8 mouse cellular contexts compared by ENCODE assay signal in the genomic region with DNA sequence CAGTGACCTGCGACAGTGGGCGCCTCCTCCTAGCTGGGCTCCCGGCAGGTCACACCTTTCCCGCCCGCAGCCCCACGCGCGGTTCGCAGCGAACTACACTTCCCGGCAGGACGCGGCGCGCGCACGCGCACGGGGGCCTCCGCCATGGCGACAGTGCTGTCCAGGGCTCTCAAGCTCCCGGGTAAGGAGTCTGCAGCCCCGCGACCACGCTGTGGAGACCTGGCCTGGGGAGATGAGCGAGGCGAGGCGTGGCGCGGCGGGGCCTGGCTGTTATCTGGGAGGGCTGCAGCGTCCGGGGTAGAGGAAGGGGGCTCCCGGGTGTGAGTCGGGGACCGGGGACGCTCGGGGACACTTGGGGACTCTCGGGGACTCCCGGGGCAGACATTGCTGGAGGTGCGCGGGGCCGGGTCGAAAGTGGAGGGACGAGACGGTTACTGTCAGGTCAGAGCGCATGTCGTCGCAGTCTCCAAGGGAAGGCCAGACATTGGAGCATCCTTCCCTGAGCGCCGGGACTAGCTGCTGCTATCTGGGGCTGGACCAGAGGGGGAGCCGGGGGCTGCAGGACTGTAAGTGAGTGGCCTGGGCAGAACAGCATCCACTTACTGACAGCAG. TPM values are rescaled to one million over a fixed set of nuclear protein-coding genes. Genes with fewer than 3 reads are reported as not detected.
A peak's percentile ranks its signal among the peaks of the same experiment; 100 is the strongest.
DNase-seq lines count a peak whose midpoint lies in the region; ATAC-seq lines count a peak whose summit lies in the region.

TSS of gene Fam234b (plus strand) at position 57 of the 612 bp plus-strand sequence.
TSS of gene Hebp1 (minus strand) at position 102 of the 612 bp plus-strand sequence.

- 0 out of 2 replicates have a peak, but pooled peaks cover 10% of the 10 kb centered on the region for H3K4me1 ChIP-seq in intestine, embryonic 14.5 days (replicated peaks; ENCODE audit: control insufficient read depth, insufficient read depth, low read length)

- no peaks in the 10 kb centered on the region for H3K36me3 ChIP-seq in intestine, embryonic 14.5 days (ENCODE audit: control insufficient read depth, insufficient read depth, low read length)

- under 1% methylated on average over 52 of the region's 52 CpGs for WGBS in intestine, embryonic 14.5 days

- intact Hi-C loops in left cerebral cortex, postnatal 14 days (cut with DNase I): no loop called here

- H3K4me3 ChIP-seq in intestine, embryonic 14.5 days (ENCODE audit: low read depth, low read length): peak within 1 kb of the TSS; percentile 82

- H3K27me3 ChIP-seq in intestine, embryonic 14.5 days (replicated peaks; ENCODE audit: control insufficient read depth, insufficient read depth, low read length): no peaks in the 10 kb centered on the region

- peak; percentile 74 for ATAC-seq in intestine, embryonic 14.5 days (replicated peaks; ENCODE audit: low FRiP score, low TSS enrichment, low read depth)
- ATAC-seq in megakaryocyte-erythroid progenitor cell, adult 5-6 weeks (replicated peaks; ENCODE audit: low FRiP score, low TSS enrichment, poor library complexity, severe bottlenecking): peak; percentile 47

- peak within 1 kb of the TSS; percentile 64 for H3K27ac ChIP-seq in intestine, embryonic 14.5 days (ENCODE audit: low read depth)

- H3K4me2 ChIP-seq in intestine, embryonic 14.5 days (ENCODE audit: low read length): peak within 1 kb of the TSS; percentile 91

- DNase-seq in adrenal gland, adult 8-10 months: peak; percentile 79
- peak; percentile 89 for DNase-seq in embryo, embryonic 11 days
- DNase-seq in gastrocnemius, postnatal 25 days: peak; percentile 74
- peak; percentile 88 for DNase-seq in intestine, embryonic 14.5 days (ENCODE audit: low spot score)
- peak; percentile 82 to 87 for DNase-seq in left cerebral cortex, postnatal 14 days (ENCODE audit: low spot score in 2 of 2)
- peak; percentile 84 to 86 for DNase-seq in right cerebral cortex, postnatal 36 days (ENCODE audit: low spot score in 2 of 2)
- peak; percentile 72 to 77 for DNase-seq in urinary bladder, postnatal 4 days (ENCODE audit: low spot score in 2 of 2)

- H3K9ac ChIP-seq in intestine, embryonic 14.5 days (ENCODE audit: low read length): peak within 1 kb of the TSS; percentile 76

- H3K9me3 ChIP-seq in intestine, embryonic 14.5 days (ENCODE audit: control insufficient read depth, low read length): no peaks in the 10 kb centered on the region

RNA-seq across cellular contexts. Expression of gene Fam234b, which starts in this region (rescaled TPM):
- 10 to 100 TPM; 26.3 to 39.8 (median 36.7) TPM for total RNA-seq in adrenal gland, adult 8-10 months (2022)
- 1 to 10 TPM; 3.4 to 3.9 TPM for total RNA-seq in gastrocnemius, postnatal 25 days (2021)
- polyA plus RNA-seq in intestine, embryonic 14.5 days (2014; fragmentation: Nextera tagmentation; extraction: Ambion mirVana): 40.8 and 42.4 TPM in 2 replicates
- total RNA-seq in left cerebral cortex, postnatal 14 days (2021): 100 to 1,000 TPM; 118 to 124 TPM
- total RNA-seq in megakaryocyte-erythroid progenitor cell, adult 5-6 weeks (2014; fragmentation: Nextera tagmentation): 57.4 and 66.3 TPM in 2 replicates
- 32.6 and 51.1 TPM in 2 replicates for total RNA-seq in megakaryocyte-erythroid progenitor cell, adult 5-6 weeks (2017)

RNA-seq across cellular contexts. Expression of gene Hebp1, which starts in this region (rescaled TPM):
- 10 to 100 TPM; 13.4 to 37.5 (median 24.8) TPM for total RNA-seq in adrenal gland, adult 8-10 months (2022)
- 10 to 100 TPM in 1 of 2 experiments, 1 to 10 TPM in 1; 4.8 to 10.2 TPM for total RNA-seq in gastrocnemius, postnatal 25 days (2021)
- polyA plus RNA-seq in intestine, embryonic 14.5 days (2014; fragmentation: Nextera tagmentation; extraction: Ambion mirVana): 13.9 and 14.7 TPM in 2 replicates
- total RNA-seq in left cerebral cortex, postnatal 14 days (2021): 10 to 100 TPM; 38.5 to 41.6 TPM
- total RNA-seq in megakaryocyte-erythroid progenitor cell, adult 5-6 weeks (2014; fragmentation: Nextera tagmentation): 109 and 112 TPM in 2 replicates
- total RNA-seq in megakaryocyte-erythroid progenitor cell, adult 5-6 weeks (2017): 109 and 149 TPM in 2 replicates

Comparison
In these comparisons a context has a peak if more than half of its experiments do, and no peak if none do; other contexts are left out.
1. Peak in every context shown above with its lines: DNase-seq, ATAC-seq, H3K4me3 ChIP-seq and H3K27ac ChIP-seq.
2. RNA of gene Fam234b (total RNA-seq): 118 to 124 TPM in left cerebral cortex, postnatal 14 days, 32.6 to 66.3 TPM in megakaryocyte-erythroid progenitor cell, adult 5-6 weeks and 26.3 to 39.8 TPM in adrenal gland, adult 8-10 months; 3.4 to 3.9 TPM in gastrocnemius, postnatal 25 days; every median in the first group is over 4 times any median in the second.